Mouse (Mus musculus) inflammation-experienced regulatory T-cells, adult 6 months (primary cell): ENCODE results near the gene Stk39. TPM values are rescaled to one million over a fixed set of nuclear protein-coding genes. Genes with fewer than 3 reads are reported as not detected.

ENCODE experiments used
- ATAC-seq: one replicate; pipeline ENCODE4 v1.8.0; 2017
- polyA plus RNA-seq, 3 experiments: library from polyadenylated mRNA; unstranded; fragments of 100-300 nt; shearing (Covaris generic); gene quantifications; one replicate each; pipeline ENCODE4 v1.2.1; 2017

Stk39 gene
- polyA plus RNA-seq, 3 experiments from 2014 or later = 18.2 to 26.0 (median 18.6) TPM

DNA sequence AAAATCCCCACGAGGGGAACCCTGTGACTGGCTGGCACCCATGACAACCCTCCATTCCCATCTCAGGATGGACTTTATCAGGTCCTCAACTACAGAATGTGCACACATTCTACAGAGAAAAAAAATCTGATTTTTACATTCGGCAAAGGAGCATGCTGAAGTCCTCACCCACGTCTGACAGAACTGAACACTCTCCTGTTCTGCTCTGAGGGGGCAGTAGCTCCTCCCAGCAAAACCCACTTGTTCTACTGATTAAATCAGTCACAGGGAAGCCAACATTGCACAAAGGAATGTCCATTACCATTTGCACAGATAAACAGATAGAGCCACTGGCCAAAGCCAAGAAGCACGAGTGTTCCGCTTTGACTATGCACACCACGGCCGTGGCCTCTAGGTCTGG is 52.3 kb downstream of the Stk39 start:
- no peak for ATAC-seq

DNA sequence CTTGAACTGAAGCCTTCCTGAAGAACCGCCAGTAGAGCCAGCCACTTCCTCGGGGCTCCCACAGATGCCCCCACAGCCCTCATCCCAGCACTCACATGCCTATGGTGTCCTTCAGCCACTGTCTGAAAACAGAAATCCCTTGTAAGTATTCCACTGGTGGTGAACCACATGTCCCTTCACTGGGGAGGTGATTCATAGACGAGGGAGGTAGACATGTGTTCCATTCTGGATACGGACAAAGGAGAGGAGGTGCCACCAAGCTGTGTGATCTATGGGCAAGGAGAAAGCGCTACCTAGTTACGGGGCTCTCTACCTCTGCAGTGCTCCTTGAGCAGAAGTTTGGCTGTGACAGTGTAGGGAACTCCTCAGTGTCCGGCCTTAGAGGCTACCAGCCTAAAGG is 52.9 kb downstream of the Stk39 start:
- ATAC-seq = no peak

DNA sequence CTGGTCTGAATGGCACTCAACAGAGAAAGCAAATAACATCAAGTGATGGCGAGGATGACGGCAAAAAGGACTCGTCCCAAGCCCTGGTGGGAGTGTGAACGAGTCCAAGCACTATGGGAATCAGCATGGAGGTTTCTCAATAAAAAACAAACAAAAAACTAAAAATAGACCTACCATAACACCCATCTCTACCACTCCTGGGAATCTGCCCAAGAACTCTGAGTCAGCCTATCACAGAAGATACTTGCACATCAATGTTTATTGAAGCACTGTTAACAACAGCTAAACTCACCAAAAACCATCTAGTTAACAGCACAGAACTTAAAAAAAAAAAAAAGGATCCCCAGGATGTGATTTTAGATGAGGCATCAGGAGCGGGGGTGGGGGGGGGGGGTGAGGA is 55.0 kb downstream of the Stk39 start:
- no peak for ATAC-seq

DNA sequence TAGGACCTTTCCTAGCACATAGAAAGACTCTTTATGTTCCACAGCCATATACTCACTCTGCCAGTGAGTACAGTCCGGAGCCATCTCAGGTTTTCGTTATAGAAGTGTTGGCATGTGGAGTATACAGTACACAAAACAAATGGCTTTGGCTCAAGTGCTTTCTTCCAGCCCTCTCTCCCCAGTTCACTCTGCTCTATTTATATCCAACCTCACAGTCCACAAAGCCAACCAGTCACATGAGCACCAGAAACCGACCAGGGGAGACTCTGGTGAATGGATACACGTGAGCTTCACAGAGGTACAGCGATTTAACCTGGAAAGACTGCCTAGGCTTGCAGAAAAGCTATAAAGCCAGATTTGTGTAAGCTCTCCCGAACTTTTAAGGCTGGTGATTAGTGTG is 56.4 kb downstream of the Stk39 start:
- ATAC-seq = no peak

DNA sequence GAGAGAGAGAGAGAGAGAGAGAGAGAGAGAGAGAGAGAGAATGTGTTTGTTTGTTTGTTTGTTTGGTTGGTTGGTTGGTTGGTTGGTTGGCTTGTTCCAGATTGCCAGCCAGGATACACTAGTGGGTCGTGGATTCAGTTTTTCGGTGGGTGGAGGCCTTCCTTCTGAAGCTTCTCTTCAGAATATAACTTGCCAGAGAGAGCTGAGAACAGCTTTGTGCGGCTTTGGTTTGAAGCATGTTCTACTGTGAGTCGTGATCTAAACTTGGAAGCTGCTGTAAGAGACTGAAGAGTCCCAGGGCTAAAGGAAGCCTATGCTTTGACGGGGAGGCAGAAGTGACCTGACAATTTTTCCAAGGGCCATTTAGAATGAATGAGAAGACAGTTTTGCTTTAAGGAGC is 59.9 kb downstream of the Stk39 start:
- no peak for ATAC-seq

DNA sequence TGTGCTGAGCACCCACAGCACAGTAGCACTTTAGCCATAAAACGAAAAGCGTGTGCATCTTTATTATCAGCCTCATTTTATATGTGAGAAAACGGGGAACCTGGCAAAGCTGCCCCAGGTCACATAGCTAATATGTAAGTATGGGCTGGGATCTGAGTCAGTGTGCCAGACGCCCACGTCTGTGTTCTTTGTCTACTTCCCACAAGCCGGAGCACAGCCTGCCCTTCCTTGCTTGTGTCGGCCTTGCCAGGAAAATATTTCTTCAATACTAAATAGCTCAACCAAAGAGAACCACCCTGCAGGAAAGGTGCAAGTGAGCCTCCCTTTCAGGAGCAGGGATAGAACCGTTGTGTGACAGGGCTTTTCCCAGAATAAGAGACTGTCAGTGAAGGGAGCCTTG is 60.9 kb downstream of the Stk39 start:
- no peak for ATAC-seq

DNA sequence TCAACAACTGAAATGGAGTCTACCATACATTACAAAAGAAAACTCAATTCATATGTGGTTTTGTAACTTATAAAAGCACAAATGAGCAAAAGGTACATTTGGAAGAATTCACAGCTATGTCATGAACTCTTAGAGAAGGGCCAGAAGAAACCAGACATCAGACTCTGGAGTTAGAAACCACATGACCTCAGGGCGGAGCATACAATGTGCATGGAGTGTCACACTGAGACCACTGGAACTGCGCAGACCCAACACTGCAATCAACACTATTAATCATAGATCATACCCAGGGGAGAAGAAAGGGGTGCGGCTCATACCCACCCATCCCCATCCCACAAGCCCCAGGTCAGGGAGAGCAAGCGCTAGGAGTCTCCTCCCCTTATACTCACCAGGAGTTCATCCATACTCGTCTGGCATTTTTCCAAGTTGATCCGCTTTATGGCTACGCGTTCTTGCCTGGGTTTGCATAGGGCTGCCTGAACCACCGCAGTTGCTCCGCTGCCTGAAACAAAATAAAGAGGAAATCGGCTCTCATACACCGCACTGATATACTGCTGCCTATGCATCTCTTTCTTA is 62.3 kb downstream of the Stk39 start:
- ATAC-seq = no peak

DNA sequence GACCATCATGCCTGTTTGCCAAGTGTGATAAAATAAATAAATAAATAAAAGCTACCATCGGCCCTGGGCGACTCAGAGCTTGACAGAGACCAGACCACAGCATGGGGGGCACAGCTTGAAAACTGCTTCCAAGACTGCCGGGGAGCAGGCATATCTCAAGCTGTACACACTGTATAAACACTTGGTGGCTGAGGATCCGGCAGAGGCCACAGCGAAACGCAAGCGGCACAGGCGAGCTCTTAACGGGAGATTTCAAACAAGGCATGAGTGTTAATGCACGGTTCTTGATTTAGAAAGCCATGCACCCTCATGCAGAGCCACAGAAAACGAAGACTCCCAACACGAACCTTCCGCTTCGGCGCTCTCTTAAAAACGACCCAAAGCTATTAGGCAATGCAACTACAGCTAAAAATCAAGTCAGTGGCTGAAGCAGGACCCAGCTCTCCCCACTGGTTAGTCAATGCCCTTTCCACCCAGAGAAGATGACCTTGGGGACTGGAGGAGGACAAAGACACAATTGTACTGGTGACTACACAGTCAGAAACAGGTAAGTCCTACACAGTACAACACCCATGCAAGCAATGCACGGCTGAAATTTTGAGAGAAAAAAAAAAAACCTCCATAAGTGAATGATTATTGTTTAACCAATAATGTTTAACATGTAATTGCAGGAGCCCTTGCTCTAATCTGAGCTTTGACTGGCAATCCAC is 63.6 kb downstream of the Stk39 start:
- no peak for ATAC-seq

DNA sequence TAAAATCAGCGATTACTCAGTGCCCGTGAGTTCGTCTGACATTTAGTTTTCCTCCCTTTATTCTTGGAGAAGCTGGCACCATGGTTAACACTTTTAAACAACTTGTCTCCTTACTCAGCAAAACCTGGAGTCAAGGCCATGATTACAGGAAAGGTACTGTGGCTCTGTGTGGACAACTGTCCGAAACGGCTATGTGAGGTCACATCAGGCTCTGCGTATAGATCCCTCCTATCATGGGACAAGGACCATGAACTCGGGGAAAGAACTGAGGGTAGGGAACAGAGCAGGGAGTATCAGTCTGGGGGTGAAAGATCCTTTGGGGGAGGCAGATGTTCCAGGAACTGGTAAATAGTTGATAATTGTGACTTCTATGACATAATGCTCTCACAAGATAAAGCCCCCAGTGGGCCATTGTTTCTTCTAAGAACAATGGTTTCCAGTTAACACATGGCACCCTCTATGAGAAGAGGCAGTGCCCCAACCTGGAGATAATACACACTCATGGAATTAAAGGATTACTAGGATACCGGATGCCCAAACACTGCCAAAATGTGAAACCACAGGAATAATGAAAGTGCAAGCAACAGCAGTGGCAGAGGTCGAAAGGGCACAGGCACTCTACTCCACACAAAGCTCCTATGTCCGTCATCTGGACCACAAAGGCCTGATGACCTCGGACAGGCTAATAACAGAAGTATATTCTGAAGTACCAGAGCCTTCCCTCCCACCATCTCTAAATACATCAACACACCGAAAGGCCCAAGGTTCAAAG is 64.7 kb downstream of the Stk39 start:
- ATAC-seq = no peak

DNA sequence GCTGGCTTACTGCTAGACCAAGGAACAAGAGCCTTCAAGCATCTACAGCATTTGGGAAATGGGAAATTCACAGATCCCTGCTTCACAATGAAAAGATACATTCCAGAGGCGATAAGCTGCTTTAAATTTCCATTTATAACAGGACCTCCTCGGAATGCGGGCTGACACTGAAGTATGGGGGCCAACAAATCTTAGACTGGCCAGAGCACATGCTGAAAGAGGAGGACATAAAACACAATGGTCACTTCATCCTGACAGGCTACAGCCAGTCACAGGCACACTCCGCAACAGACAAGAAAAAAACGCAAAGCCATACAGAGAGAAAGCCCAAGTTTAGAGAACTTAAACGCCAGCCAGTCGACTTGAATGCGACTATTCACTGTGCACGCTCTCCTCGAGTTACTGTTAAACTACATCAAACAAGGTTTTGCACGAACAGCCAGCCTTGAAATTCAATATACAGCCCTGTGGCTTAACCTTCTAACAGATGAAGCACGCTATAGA is 65.4 kb downstream of the Stk39 start:
- ATAC-seq = no peak

DNA sequence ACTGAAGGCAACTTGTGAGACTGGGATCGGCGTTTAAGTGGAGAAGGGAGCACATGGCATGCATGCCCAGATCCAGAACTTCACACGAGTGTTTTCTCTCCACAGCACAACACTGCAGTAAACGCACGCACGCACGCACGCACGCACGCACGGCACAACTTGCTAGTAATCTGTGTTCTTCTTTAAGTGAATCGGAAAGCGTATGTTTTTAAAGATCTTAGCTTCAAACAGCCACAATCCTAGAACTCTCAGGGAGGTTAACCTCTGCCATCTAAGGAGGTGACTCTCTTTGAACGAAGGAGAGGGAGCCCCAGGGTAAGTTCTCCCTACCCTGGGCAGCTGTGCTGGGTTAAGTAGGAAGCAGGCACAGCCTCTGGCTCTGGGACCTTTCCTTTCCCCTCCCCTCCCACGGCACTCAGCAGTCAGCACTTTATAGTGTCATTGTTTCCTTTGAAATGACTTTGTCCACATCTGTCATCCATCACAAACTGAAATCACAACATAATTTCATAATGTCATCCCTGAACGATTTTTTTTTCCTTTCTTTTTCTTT is 66.8 kb downstream of the Stk39 start:
- ATAC-seq = no peak

DNA sequence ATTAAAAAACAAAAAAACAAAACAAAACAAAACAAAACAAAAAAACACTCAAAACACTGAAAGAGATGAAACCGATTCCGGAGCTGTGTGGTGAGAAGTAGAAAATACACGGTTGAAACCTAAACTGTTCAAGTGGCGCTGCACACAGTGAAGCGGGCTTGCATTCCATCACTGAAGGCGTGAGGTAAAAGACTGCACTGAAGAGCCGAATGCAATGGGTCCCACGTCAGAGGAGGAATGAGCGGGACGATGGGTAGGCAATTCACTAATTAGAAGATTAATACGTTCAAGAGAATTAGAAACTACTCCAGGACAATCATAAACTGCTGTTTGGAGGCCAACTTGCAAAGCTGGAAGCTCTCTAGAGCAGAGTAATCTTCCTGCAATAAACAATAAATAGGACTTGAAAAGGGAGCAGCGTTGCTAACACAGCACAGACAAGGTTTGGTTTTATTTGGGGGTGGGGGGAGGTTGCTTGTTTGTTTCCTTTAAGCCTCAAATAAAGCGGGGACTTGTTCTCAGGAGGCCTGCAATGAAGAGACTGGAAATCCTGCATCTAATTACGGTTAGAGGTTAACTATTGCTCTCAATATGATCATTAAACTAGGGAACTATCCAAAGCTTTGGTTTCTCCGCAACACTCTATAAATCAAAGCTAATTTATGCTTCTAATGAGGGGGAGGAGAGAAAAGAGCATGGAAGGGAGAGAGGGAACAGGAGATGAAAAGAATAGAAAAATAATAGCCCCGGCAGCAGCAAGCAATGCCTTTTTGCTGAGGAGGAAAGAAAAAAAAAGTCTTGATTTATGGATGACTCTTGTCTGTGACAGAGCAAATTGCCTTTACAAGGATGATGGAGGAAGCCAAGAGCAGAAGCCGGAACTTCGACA is 67.5 kb downstream of the Stk39 start:
- ATAC-seq = no peak

DNA sequence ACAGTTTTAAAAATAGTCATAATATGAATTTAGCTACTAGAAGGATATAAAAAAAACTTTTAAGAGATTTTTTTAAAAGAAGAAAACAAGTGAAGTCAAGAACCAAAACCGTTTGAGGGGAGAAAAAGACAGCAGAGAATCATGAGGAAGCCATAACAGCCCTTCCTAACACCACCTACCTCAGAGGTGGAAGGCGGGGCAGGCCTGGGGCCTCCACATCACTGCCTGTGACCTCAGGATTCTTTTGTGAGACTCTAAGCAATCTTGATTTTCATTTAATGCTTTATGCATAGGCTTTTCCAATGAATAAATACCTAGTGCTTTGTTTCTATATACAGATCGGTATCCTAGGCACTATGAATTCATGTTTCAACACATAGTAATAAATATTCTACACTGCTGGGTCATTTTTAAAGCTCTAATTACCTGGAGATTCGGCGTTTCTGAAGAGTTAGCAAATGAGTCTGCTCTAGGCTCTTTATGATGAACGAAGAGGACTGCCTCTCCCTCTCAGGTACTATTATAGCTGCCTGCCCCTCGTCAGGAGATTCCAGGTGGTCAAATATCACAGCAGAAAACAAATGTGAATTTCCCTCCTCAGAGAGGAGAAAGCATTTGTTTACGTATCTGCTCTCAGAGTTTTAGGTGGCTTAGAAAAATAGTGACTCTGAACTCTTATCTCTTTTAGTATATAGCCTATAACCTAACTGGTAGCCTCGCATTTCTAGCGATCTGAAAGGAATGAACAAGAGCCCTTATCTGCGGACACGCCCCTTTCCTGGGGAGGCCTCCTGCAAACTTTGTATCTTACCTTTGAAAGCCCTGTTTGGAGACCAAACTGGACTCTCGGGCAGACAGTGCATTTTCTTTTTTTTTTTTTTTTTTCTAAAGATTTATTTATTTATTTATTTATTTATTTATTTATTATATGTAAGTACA is 78.2 kb downstream of the Stk39 start:
- no peak for ATAC-seq

DNA sequence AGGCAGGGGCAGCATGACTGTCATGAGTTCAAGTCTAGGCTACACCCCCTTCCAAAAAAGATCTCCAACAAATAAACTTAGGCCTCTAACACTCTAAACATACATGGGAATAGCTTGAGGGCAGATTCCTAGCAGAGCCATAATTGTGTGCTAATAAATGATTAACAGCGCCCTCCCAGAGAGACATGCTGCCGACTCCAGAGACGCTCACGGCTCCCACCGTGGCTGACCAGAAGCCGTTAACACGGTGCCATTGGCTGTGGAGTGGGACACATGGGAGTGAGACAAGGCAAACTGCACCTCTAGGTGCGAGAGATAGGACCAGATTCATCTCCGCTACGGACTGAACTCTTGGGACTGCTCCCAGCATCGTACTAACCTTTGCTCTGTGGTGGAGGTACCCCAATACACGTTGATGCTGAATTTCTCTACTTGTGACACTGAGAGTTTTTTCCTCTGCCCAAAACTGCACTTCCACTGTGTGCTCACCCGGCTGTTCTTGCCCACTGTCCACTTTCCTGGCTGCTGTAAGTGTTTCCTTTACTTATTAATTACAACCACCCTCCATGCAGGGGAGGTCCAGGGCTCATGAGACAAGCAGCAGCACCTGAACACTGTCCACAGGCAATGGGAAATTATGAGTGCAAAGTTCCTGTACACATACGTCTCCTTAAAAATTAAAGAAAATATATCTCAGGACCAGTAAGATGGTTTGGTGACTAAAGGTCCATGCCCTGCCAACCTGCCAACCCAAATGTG is 84.1 kb downstream of the Stk39 start:
- ATAC-seq = no peak

DNA sequence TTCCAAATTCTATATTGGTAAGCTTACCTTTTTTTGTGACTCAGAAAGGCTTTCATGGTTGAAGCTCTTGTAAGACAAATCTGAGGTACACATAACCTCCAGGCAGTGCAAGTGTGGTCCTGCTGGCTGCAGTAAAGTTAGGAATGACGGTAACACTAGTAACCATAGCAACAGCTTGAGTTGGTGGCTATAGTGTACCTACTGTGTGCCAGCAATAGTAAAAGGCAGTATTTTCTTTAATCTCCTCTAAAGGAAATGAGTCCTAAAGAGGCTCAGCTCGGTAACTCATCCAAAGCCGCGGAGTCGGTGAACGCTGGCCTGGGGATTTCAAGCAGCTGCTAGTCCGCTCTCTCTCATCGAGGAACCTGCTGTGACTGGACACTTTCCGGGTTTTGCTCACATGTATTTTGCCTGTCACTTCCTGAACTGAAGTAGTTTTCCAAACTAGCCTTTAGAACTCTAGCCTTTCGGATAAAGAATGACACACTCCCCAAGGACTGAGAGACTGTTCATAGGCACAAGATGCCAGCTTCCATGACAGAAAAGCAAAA is 85.7 kb downstream of the Stk39 start:
- ATAC-seq = no peak

DNA sequence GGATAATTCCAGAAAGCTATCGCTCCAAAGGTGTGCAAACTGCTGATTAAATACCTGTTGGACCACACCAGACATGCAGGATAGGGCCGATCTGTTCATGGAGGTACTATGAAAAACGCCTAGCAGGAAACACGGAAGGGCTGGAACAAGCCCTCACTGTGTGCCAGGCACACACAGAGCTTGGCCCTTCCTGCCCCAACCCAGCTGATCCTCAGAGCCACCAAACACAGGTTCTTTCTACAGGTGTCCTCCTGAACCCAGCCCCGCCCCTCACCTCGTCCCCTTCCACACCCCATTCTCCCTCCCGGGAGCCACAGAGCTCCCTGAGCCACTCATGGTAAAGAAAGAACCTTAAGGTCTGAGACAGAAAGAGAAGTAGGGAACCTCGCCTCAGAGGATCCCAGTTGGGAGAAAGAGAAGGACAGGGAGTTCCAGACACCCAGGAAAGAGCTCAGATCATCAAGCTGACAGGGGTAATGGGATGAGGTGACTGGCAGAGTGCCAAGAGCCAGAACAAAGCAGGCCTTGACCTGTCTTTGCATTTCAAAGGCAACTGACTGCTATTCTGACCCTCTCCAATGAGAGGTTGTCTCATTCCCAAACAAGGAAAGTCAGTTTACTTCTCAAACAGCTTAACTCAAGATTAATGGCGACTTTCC is 86.3 kb downstream of the Stk39 start:
- no peak for ATAC-seq

DNA sequence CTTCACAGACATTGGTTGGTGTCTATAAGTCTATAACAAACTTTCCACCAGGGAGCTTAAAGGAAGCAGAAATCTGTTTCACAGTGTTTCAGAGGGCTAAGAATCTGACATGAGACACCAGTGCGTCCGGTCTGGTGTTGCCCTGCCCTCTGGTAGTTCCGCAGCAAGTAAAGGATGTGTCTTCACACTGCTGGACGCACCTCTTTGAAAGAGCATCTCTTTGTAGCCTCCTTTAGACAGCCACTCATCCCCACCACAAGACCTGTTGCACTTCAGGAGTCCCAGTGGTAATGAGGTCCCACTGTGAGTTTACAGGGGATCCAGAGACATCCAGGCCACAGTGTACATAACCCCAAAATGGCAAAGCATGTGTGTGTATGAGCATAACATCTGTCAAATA is 88.1 kb downstream of the Stk39 start:
- ATAC-seq = no peak

DNA sequence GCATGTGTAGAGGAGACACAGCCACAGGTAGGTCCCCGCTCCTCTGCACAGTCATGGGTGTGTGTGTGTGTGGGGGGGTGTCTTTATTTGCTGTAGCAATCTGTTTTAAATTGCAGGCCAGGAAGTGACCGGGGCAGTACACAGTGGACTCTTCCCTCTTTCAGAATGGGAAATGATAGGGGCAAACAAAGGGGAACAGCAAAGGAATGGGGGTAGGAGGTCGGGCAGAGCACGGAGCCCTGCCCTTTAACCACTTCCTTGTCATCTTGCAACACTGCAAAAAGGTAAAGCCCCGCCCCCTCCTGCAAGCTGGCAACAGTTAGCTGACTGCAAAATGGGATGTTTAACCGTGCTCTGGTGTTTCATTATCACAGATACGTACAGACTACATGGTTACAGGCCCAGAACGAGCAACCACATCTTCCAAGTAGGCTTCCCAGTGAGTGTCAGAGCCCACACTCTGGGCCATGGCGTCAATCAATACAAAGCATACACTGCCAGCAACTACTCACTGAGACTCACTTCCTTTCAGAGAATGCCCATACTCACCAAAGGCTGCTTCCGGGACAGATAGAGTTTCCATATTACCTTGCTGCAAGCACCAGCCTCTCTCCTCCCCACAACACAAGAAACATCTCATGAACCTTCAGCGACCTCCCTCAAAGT is 89.5 kb downstream of the Stk39 start:
- peak; percentile 80 for ATAC-seq

DNA sequence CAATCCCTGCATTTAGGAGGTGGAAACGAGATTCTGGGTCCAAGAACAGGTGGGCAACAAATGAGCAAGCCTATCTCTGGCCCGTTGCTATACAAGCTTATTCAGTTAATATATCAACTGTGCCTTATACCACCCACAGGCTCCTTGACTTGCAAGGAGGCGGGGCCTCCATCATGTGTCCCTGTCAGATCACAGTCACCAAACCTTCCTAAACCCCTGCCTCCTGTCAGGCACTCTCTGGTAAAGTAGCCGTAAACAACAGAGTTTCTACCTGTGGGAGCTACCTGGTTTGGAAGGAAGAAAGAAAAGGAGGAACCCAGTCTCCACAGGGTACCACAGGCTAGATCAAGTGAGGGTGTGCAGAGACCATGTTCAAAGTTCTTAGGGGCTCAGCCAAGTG is 90.2 kb downstream of the Stk39 start:
- peak; percentile 4 for ATAC-seq
